Mouse (Mus musculus): ENCODE measurements around the gene Psrc1. TPM values are rescaled to one million over a fixed set of nuclear protein-coding genes. Genes with fewer than 3 reads are reported as not detected.
A peak's percentile ranks its signal among the peaks of the same experiment; 100 is the strongest.

Psrc1 gene
- 1 to 10 TPM; 6.7 to 8.8 TPM for total RNA-seq (2021)

DNA sequence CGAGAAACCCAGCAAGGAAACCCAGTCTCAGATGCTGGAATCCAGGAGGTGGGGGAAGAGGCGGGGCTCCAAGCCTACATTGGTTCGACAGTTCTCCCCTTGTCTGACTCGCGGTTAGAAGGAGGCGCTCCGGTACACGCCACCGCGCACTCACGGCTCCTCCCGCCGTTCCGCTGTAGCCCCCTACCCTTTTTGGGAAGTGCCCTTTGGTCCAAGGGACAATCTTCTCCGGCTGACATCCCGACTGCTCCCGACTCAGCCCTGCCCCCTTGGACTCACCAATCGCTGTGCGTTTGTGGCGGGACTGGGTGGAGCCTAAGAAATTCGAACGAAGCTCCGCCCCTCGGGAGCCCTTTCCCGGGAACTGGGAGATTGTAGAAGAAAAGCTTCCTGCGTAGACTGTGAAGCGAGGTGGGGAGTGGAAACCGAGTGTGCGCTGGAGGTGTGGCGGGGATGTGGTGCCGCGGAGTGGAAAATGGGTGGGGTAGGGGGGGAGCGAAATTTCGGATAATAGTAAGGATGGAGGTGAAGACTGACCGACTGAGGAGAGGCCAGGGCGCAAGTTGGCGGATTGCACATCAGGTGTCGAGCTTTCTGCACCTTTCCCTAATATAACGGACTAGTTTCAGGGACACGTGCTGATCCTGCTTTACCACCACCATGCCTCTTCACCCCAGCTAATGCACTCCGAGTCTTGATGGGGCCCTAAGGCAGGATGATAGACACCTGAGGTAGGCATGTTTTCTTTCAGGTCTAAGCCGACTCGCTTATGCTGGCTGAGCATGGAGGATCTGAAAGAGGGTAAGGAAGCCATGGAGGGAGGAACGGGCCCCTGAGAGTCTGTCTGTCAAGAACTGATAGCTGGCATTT is at the start of gene Psrc1:
Psrc1 (plus strand) TSS at position 355 of the 870 bp plus-strand sequence.
- peak; percentile 93 for DNase-seq

DNA sequence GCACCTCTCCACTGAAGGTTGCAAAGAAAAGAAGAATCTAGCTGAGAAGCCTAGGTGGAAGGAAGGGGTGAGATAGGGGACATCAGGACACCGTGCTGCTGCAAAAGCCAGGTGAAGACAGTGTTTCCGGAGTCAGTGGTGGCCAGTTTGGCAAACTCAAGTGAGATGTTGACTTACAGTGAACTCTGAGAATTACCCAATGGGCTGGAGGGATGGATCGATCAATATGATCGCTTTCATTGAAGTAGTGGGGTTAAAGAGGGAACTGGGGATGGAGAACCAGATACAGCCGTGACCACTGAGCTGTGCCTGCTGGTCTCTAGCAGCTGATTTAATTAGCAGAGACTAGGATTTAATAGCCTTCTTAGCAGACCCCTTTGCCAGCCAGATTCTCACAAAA is 46.8 kb upstream of the Psrc1 start:
- DNase-seq: no peak

DNA sequence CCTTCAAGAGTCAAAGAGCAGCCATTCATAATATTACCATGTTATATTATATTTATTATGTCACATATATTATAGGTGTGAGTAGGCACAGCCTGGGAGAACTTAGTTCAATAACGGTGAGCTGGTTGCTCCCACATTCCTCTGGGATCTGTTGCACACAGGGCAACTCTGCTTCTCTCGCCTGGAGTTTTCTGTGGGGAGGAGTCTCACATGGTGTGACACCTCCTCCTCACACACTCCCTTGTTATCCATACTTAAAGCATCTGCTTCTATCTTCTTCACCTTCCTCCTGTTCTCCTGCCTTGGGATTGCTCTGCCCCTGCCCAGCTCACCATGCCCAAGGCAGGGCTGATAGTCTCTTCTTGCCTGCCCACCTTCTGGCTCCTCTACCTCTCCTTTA is 42.6 kb upstream of the Psrc1 start:
- no peak for DNase-seq

DNA sequence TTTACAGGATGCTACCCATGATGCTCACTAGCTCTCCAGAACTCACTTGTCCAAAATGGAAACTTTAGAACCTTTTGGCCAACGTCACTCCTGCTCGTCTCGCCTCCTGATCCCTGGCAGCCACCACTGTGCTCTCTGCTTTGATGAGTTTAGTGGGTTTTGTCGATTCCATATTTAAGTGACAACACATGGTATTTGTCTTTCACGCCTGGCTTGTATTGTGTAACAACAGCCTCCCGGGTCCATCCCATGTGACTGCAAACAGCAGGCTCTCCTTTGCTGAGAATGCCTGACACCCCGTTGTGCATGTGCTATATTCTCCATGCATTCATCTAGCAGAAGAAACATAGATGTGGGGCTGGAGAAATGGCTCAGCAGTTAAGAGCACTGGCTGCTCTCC is 41.5 kb upstream of the Psrc1 start:
- no peak for DNase-seq

DNA sequence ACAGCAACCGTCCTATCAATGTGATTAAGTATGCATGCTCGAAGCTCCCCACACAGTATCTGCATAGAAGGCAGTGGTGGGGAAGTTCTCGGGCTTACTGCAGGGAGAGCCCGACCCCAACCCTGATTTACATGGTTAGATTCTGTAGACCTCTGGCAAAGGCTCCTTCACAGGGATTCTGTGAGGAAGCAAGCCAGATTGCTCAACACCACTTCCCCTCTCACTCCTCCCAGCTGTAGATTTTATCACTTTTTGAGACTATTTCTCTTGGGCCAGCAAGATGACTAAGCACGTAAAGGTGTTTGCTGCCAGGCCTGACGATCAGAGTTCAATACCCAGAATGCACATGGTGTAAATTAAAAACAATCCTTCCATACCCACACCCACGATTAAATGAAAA is 37.8 kb upstream of the Psrc1 start:
- DNase-seq: no peak

DNA sequence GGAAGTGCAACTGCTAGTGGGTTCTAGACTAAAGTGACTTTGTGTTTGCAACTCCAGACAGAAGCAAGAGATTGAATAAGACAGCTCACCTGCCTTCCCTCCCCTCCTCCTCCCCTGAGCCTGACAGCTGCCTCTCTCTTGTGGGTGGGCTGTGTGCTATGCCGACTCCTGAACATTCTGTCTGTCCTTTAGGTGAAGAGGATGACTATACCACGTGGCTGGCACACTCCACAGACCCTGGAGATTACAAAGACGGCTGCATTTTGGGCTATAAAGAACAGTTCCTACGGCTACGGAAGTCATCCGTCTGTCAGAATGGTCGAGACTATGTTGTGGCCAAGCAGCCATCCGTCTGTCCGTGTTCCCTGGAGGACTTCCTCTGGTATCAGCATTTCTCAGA is 35.3 kb upstream of the Psrc1 start:
- DNase-seq: no peak

DNA sequence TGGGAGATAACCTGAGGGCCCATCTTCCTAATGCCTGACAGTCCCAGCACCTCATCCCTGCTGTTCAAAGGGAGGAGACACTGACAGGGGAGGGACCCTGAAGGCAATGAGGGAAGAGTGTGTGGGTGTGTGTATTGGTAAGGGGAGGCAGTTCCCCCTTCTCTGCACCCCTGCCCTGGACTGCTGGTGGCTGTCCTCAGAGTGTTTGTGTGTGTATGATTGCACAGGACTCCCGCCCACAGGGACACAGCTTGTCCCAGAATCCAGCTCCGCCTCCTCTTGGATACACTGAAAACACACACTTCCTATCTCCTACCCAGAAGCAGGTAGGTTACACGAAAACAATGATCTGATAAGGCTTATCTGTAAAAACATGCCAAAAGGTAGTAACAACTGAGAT is 28.4 kb upstream of the Psrc1 start:
- DNase-seq: no peak

DNA sequence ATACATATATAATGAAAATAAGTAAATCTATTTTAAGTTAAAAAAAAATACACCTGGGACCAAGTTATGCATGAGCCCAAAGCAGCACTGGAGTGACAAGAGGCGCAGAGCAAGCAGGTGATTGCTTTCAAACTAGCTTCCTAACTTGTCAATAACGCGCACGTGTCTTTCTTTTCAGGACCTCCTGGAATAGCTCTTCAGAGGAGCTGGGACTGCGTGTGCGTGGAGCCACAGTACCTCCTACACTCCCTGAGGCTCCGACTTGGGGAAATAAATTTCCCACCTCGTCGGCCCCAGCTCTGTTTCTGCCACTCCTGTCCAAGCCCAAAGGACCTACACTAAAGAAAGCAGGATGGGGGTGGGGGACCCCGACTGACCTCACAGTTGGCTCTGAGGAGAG is 26.6 kb upstream of the Psrc1 start:
- no peak for DNase-seq

DNA sequence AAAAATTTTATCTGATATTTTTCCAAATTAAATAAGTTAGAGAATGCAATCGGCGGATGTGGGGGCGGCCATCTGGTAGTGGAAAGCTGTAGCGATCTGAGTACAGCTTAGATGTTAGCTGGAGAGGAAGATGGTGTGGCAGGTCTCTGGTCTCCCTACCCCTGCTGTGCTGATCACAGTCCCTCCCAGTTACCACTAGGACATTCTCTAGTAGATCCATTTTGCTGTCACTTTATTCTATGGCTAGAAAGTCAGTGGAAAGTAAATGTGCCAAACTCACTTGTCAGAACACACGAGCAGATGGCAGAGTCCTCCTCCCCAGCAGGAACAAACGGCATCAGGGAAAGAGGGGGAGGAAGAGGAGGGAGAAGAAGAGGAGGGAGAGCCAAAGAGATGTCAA is 25.2 kb upstream of the Psrc1 start:
- no peak for DNase-seq

DNA sequence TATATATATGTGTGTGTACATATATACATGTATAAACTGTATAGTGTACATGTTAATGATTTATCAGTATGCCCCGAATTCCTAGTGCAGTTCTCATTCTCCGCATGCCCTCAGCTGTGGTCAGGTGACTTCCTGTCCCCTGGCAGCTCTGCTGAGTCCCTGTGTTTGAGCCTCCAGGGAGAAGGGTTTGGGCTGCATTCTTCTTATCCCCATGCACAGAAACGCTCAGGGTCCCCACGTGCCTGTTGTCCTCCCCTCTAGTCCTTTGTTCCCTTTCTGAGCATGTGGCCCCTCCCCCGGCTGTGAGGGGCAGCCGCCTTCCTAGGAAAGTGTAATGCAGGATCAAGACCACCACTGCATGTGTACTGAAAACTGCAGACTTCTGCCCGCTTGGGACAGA is 22.7 kb upstream of the Psrc1 start:
- DNase-seq: no peak

DNA sequence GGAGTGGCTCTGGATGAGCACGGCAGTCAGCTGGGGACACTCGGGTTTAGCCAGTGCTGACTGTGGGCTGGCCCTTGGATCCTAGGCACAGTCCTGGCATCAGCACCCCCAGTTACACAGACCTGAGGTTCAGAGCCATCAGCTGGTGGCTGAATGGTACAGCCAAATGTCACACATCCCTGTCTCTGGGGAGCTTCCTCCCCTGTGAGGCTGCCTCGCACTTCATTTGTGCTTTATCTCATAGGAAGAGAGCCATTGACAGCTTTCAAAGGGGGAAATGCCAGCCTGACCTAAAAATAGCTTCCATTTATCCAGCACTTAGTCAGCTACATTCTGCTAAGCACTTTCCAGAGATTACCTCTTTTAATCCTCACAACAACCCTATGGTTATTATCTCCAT is 20.0 kb upstream of the Psrc1 start:
- DNase-seq: peak; percentile 36

DNA sequence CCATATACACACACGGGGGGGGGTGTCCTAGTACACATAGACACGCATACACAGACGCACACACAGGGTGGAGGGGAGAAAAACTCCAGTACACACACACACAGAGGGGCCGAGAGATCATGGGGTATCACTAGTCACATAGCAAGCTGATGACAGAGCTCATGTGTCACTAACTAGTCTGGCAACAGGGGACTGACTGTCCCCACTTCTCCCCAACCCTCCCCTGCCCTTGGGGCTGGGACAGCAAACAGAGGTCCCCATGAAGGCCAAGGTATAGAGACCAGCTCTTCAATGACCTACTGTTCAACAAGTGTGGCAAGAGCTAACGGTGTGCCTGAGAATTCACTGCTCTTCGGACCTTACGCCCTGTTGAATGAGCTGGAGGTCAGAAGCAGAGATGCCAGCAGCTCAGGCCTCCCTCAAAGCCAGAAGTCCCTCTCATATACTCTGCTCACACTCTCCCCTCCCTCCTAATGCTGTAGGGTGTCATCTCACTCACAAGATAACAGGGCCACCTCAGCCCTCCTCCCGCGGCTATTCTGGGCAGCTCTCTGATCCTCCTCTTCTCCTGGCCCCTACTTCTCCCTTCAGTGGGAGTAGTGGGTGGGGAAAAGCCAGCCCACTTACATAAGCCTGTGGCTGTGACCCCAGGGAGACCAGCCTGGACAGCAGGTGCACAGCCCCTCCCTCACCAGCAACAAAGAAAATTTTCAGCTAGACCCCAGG is 19.2 kb upstream of the Psrc1 start, which contains the start of gene Mybphl:
Mybphl (plus strand) TSS at position 642 of the 726 bp plus-strand sequence.
- DNase-seq: peak; percentile 18

DNA sequence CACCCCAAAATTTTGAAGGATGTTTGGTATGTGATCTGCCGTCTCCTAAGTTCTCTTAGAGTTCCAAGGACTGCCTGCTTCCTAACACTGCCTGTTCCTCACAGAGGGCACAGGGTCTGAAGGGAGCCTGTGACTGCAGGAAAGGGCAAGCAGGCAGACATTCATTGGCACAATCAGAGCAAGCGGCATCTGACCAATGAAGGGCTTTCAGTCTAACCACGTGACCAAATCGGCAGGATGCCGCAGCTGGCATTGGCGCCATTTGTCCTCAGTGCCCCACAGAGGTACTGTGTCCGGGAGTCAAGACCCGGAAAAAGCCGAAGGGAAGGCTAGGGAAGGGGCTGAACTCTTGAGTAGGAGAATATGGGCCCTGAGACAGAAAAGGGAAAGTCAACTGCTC is 16.5 kb upstream of the Psrc1 start:
- DNase-seq: no peak

DNA sequence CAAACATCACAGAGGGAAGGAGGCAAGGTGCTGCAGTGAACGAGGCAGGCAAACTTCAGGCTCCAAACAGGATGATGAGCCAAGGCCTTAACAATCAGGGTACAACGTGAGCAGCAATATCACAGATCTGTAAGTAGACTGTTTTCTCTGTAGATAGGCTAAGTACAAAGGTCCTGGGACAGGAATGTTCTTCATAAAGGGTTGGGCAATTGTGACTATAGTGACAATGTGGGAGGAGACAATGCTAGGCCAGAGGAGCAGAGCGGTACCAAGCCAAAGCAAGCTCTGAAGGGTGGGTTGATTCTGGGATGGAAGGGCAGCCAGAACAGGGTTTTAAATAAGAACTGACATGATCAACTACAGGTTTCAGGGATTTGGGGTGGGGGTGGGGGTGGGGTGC is 15.8 kb upstream of the Psrc1 start:
- DNase-seq: no peak

DNA sequence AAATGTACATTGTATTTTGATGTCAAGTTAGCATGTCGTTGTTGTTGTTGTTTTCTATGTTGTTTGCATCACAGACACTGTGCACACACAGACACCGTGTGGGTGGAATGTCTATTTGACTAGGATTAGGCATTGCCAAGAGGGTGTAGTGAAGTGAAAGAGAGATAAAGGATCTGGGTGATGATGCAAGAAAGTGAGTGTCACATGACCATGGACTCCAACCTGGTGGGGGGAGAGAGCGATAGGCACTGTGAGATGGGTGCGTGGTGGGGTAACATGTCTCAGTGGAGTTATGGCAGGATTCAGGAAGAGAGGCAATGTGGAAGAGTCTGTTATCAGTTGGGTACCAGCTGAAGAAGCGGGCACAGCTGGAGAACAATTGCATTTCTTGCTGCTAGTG is 14.9 kb upstream of the Psrc1 start:
- no peak for DNase-seq

DNA sequence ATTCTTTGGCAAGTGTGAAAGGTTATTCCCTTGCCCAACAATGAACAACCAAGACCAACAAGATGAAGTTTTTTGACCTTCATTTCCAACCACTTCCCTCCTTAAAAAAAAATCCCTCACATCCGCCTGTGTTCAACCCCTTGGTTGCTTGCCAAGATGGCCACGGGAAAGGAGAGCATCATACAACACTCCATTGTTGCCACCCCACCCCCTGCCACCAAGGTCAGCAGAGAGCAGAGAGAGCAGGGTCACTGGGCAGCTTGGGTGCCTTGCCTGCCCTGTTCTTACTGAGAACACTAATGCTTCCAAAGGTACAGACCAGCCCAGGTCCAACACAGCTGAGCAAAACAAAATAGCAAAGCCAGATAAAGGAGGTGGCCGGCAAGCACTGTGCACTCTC is 11.4 kb upstream of the Psrc1 start:
- DNase-seq: peak; percentile 40

DNA sequence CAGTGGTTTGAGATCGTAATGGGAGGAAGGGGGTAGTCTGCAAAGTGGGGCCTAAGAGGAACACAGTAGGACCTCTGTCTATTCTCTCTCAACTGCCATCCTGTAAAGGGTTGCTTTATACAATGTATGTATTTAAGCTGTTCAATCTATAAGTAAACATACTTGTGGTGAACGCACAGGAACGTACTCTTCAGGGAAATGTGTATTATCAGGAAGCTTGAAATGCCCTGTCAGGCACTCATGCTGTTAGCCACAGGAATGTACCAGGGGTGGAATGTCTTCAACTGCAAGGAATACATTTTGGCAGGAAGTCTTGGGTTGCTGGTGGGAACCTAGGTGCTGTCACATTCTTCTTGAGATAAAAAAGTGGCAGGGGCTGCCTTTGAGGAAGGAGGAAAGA is 10.9 kb upstream of the Psrc1 start:
- no peak for DNase-seq

DNA sequence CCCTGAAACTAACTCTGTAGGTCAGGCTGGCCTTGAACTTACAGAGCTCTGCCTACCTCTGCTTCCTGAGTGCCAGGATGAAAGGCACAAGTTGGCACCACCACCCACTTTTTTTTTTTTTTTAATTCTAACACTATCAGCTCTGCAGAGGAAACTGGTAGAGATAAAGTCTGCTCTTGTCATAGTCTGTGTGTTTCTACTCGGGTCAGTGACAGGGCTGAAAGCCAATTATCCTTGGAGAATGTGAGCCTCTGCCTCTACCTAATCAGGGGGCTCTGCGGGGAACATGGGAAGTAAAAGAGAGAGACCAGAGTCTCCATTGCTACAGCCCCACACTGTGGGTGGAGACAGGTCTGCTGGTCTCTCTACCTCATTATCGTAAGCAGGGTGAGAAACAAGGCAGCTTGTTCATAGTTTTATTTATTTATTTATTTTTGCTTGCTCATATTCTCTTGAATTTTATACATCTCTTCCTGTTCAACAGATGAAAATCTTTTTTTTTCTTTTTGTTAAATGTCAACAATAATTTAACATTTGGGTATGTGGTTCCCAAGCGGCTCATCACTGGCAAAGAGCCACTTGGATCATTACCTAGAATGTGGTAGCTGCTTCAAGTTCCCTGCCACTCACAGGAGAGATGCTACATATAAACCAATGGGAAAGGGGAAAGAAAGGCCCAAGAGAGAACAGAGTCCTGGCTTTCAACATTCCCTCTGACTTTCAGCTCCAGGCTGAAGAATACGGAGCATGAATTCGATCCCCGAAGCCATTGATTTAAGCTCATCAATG is 4.6 kb upstream of the Psrc1 start:
- DNase-seq: no peak

DNA sequence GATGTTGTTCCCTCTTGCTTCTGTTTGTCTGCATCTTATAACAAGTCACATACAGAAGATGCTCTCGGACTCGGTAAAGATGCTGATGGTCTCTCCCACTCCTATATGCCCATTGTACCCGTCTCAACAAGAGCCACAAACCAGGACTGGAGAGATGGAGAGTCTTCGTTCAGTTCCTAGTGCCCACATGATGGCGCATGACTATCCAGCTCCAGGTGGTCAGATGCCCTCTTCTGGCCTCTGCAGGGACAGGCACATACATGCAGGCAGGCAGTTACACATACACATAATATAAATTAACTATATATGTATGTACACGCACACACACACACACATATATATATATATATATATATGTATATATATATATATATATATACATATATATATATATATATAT is 2.9 kb upstream of the Psrc1 start:
- DNase-seq: no peak

DNA sequence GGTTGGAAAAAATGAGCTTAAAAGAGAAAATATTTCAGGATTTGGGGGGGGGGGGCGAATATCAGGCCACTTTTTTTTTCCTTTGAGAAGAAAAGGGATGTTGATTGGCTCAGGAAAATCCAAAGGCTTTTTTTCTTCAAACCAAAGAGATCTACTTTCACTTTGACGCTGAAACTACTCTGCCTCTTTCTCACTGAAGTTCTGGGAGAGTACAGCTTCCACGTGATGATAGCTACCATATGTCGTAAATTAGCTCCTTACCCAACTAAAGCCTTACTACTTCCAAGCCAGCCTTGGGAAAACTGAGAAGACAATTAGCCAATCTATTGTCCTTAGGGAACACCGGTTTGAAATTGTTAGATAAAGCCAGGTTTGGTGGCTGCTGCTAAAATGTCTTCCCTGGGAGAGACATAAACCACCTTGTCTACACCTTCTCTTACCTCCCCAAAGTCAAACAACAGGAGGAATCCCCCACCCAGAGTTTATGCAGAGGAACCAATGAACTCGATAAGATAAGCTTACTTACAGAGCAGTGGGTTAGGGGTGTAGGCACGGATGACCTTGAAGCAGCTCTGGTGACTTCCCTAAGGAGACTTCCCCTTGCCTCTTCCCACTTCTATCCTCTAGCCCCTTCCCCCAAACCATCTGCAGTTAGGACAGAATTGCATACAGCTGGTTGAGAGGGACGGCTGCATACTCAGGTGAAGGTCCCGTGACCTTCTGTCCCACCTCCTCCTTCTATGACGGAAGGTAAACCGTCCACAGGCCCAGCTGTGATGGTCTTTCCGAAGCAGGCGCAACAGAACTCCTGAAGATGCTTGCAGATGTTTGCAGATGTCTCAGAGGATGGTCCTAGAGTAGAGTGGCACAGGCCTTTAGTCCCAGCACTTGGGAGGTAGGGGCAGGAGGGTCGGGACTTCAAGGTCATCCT is 1.4 kb upstream of the Psrc1 start:
- DNase-seq: no peak

DNA sequence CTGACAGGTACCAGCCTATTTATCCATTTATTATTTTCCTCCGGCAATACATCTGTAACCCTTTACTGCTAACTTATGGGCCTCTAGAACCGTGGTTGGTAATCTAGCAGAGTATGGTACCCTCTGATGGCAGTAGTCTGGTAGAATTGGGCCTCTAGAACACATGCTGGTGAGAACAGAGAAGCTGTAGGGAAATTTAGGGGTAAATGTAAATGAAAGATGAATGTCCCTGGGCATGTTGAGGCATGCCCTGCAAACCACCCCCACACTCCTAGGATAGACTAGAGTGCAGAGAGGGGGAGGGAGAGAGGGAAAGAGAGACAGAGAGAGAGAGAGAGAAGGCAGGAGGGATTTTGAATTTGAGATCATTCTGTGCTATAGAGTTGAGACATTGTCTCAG is 786 bp downstream of the Psrc1 start:
- DNase-seq: no peak

DNA sequence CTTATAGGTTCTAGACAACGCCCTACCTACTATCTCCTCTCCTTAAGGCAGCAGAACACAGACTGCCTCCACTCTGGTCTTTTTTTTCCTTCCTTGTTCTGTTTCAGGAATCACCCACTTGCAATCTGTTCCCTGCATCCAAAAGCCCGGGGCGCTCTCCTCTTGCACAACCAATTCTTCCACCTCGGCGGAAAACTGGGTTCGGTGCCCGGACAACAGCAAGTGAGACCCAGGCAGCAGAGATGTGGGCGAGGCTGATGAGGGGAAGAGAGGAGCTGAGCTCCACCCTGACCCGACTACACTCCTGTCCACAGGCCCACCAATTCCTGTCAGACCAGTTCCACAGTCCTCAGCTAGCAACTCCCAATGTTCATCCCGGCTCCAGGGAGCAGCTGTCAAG is 2.5 kb downstream of the Psrc1 start:
- no peak for DNase-seq

Data from heart, postnatal 4 days (tissue).